Mouse (Mus musculus) lung, embryonic 15.5 days (tissue): ENCODE measurements at regions not wholly inside any gene's neighbourhood (a gene's known extent, or its start where the extent isn't known, plus 50 kb on each side); places are given as distances from the start of the nearest gene placed in this dataset.

Experiments
- ATAC-seq: fragments of 200-750 bp; cut with Nextera tagmentation; 2 replicates; pipeline ENCODE4 v1.8.0; 2017; ENCODE audit warnings: moderate number of reproducible peaks, borderline replicate concordance; ENCODE audit not compliant: low FRiP score, low TSS enrichment; ENCODE audit errors: extremely low read depth
- H3K27ac ChIP-seq: fragments of 300-500 bp; sonication (generic); 2 replicates; pipeline ENCODE4 v1.5.1; 2015; ENCODE audit warnings: moderate library complexity, mild to moderate bottlenecking, inconsistent platforms
- H3K27me3 ChIP-seq: fragments of 300-500 bp; sonication (generic); 2 replicates; pipeline ENCODE4 v1.6.1; 2015; ENCODE audit warnings: inconsistent platforms
- H3K36me3 ChIP-seq: fragments of 300-500 bp; sonication (generic); 2 replicates; pipeline ENCODE4 v1.6.1; 2015; ENCODE audit warnings: inconsistent platforms
- H3K4me1 ChIP-seq: fragments of 300-500 bp; sonication (generic); 2 replicates; pipeline ENCODE4 v1.6.1; 2015; ENCODE audit warnings: inconsistent platforms
- H3K4me2 ChIP-seq: fragments of 300-500 bp; sonication (generic); 2 replicates; pipeline ENCODE4 v1.6.1; 2015; ENCODE audit warnings: inconsistent platforms, mild to moderate bottlenecking, moderate library complexity
- H3K4me3 ChIP-seq: fragments of 300-500 bp; sonication (generic); 2 replicates; pipeline ENCODE4 v1.5.1; 2015; ENCODE audit warnings: mild to moderate bottlenecking, inconsistent platforms
- H3K9ac ChIP-seq: fragments of 300-500 bp; sonication (generic); 2 replicates; pipeline ENCODE4 v1.6.1; 2015; ENCODE audit warnings: inconsistent platforms
- H3K9me3 ChIP-seq: fragments of 300-500 bp; sonication (generic); 2 replicates; pipeline ENCODE4 v1.6.1; 2016; ENCODE audit warnings: inconsistent platforms
- WGBS: fragments of 180-500 bp; shearing (Covaris S2); methylation state at CpG from one replicate; pipeline ENCODE4 v1.1.7; 2015; 5-methylcytosine and 5-hydroxymethylcytosine counted together

GRCm38 (mm10) chr5:35160929-35161815, 55.6 kb upstream of the Lrpap1 start:
- Histone ChIP-seq H3K27me3 (no peaks in the 10 kb centered on the region), H3K27ac (no peak overlapping the region), H3K9ac (no peak overlapping the region), H3K4me3 (no peak overlapping the region), H3K4me1 (peaks cover 24% of the 10 kb centered on the region), H3K9me3 (no peaks in the 10 kb centered on the region), H3K4me2 (no peak overlapping the region), H3K36me3 (no peaks in the 10 kb centered on the region)
- 55% methylated on average over 5 of the region's 5 CpGs for WGBS
- no peak for ATAC-seq

GRCm38 (mm10) chr5:35159854-35160253, 54.3 kb upstream of the Lrpap1 start:
- no peak for ATAC-seq
- WGBS, result 59% methylated on average over 4 of the region's 4 CpGs
- H3K4me3 ChIP-seq, result no peak overlapping the region
- no peaks in the 10 kb centered on the region for H3K27me3 ChIP-seq
- H3K9me3 ChIP-seq, result no peaks in the 10 kb centered on the region
- no peak overlapping the region for H3K27ac ChIP-seq
- no peak overlapping the region for H3K4me2 ChIP-seq
- H3K36me3 ChIP-seq, result no peaks in the 10 kb centered on the region
- no peak overlapping the region for H3K9ac ChIP-seq
- H3K4me1 ChIP-seq, result peaks cover 24% of the 10 kb centered on the region

GRCm38 (mm10) chr5:35159178-35159661, 53.7 kb upstream of the Lrpap1 start:
- ATAC-seq, result no peak
- Histone ChIP-seq H3K4me1 (peaks cover 24% of the 10 kb centered on the region), H3K4me3 (no peak overlapping the region), H3K27me3 (no peaks in the 10 kb centered on the region), H3K9me3 (no peaks in the 10 kb centered on the region), H3K4me2 (no peak overlapping the region), H3K9ac (no peak overlapping the region), H3K27ac (no peak overlapping the region; the same call in 1 of the 2 replicates), H3K36me3 (no peaks in the 10 kb centered on the region)
- 44% methylated on average over 9 of the region's 9 CpGs for WGBS

GRCm38 (mm10) chr5:35158346-35159047, 52.9 kb upstream of the Lrpap1 start:
- Histone ChIP-seq H3K4me1 (peaks cover 24% of the 10 kb centered on the region), H3K4me2 (no peak overlapping the region; the same call in 1 of the 2 replicates), H3K27me3 (no peaks in the 10 kb centered on the region), H3K4me3 (no peak overlapping the region), H3K9me3 (no peaks in the 10 kb centered on the region), H3K9ac (no peak overlapping the region), H3K36me3 (no peaks in the 10 kb centered on the region), H3K27ac (peak overlapping the region; percentile 31; the same call in 1 of the 2 replicates)
- 14% methylated on average over 8 of the region's 8 CpGs for WGBS
- no peak; the same call in 1 of the 2 replicates for ATAC-seq

- WGBS, result 55% methylated on average over 7 of the region's 7 CpGs
- H3K27me3 ChIP-seq, result no peaks in the 10 kb centered on the region
- no peak overlapping the region for H3K4me2 ChIP-seq
- no peak overlapping the region for H3K4me3 ChIP-seq
- no peaks in the 10 kb centered on the region for H3K9me3 ChIP-seq
- no peaks in the 10 kb centered on the region for H3K36me3 ChIP-seq
- peaks cover 24% of the 10 kb centered on the region for H3K4me1 ChIP-seq
- no peak overlapping the region for H3K9ac ChIP-seq
- no peak for ATAC-seq
- no peak overlapping the region for H3K27ac ChIP-seq
Measured at GRCm38 (mm10) chr5:35156371-35156770, 50.8 kb upstream of the Lrpap1 start.

GRCm38 (mm10) chr5:35155717-35156116, 50.2 kb upstream of the Lrpap1 start:
- Histone ChIP-seq H3K9ac (no peak overlapping the region), H3K4me3 (no peak overlapping the region), H3K4me1 (peaks cover 24% of the 10 kb centered on the region), H3K4me2 (no peak overlapping the region), H3K27me3 (no peaks in the 10 kb centered on the region), H3K27ac (no peak overlapping the region), H3K9me3 (no peaks in the 10 kb centered on the region), H3K36me3 (no peaks in the 10 kb centered on the region)
- ATAC-seq, result no peak
- WGBS, result 84% methylated on average over 3 of the region's 3 CpGs
